Mouse (Mus musculus) heart, postnatal 0 days (tissue): ENCODE measurements at regions not wholly inside any gene's neighbourhood (a gene's known extent, or its start where the extent isn't known, plus 50 kb on each side); places are given as distances from the start of the nearest gene placed in this dataset.

Experiments
- CTCF ChIP-seq: IDR thresholded peaks from 2 replicates; pipeline ENCODE4 v1.5.1; 2016; ENCODE audit warnings: antibody characterized with exemption, control low read depth, low read depth
- EP300 ChIP-seq: IDR thresholded peaks from 2 replicates; pipeline ENCODE4 v1.6.1; 2016; ENCODE audit warnings: antibody characterized with exemption, low read depth

DNA sequence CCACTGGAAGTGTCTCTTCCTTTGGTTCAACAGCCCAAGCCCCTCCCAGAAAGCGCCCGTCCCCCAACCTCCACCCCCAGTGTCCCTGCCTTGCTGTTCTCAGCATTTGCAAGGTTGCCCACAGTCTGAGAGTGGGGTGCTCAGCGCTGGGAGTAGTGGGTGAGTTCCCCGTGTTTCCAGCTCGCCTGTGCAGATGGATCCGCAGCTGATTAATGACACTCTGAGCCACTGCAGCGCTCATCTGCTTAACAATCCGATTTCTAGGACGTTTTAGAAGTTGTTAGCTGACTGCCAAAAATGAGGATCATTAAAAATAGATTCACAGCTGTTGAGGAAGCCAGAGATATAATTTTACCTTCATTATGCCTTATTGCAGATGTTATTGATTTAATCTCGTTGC is 280.0 kb upstream of the Npvf start:
- no peak for TF ChIP-seq EP300
- TF ChIP-seq CTCF: no peak
